Mouse (Mus musculus): Measurements from ENCODE around the gene Gid8. TPM values are rescaled to one million over a fixed set of nuclear protein-coding genes. Genes with fewer than 3 reads are reported as not detected.

Gid8 gene
- polyA plus RNA-seq, 1 experiment from 2014 or later = 54.8 TPM

- Histone ChIP-seq H3K27ac (no peak overlapping the region), H3K27me3 (no peaks in the 10 kb centered on the region), H3K4me1 (peaks cover 2% of the 10 kb centered on the region), H3K9ac (no peak overlapping the region), H3K4me3 (no peak overlapping the region), H3K4me2 (replicated peaks) (no peak overlapping the region), H3K9me3 (replicated peaks) (no peaks in the 10 kb centered on the region), H3K36me3 (no peaks in the 10 kb centered on the region)
- no peak for ATAC-seq (ENCODE audit: low FRiP score)
- WGBS = 77% methylated on average over 7 of the region's 7 CpGs
Measured at GRCm38 (mm10) chr2:180741421-180741820, 31.5 kb downstream of the Gid8 start.

GRCm38 (mm10) chr2:180742820-180743219 is 32.9 kb downstream of the Gid8 start:
- Histone ChIP-seq H3K4me1 (peaks cover 9% of the 10 kb centered on the region), H3K4me3 (no peak overlapping the region), H3K9ac (no peak overlapping the region), H3K36me3 (no peaks in the 10 kb centered on the region), H3K9me3 (replicated peaks) (no peaks in the 10 kb centered on the region), H3K4me2 (replicated peaks) (no peak overlapping the region), H3K27ac (no peak overlapping the region), H3K27me3 (no peaks in the 10 kb centered on the region)
- WGBS = 86% methylated on average over 6 of the region's 6 CpGs
- ATAC-seq (ENCODE audit: low FRiP score) = no peak

GRCm38 (mm10) chr2:180743321-180743720 is 33.4 kb downstream of the Gid8 start:
- ATAC-seq (ENCODE audit: low FRiP score) = no peak
- Histone ChIP-seq H3K27me3 (no peaks in the 10 kb centered on the region), H3K4me2 (replicated peaks) (no peak overlapping the region), H3K4me3 (no peak overlapping the region), H3K4me1 (peaks cover 9% of the 10 kb centered on the region), H3K9me3 (replicated peaks) (no peaks in the 10 kb centered on the region), H3K36me3 (no peaks in the 10 kb centered on the region), H3K9ac (no peak overlapping the region), H3K27ac (no peak overlapping the region)
- 87% methylated on average over 2 of the region's 2 CpGs for WGBS

GRCm38 (mm10) chr2:180745248-180745927 is 35.5 kb downstream of the Gid8 start:
- Histone ChIP-seq H3K36me3 (no peaks in the 10 kb centered on the region), H3K4me2 (replicated peaks) (no peak overlapping the region), H3K9me3 (replicated peaks) (no peaks in the 10 kb centered on the region), H3K9ac (no peak overlapping the region), H3K27me3 (no peaks in the 10 kb centered on the region), H3K4me1 (peaks cover 9% of the 10 kb centered on the region), H3K27ac (no peak overlapping the region), H3K4me3 (no peak overlapping the region)
- ATAC-seq (ENCODE audit: low FRiP score) = peak; percentile 52
- 36% methylated on average over 17 of the region's 17 CpGs for WGBS

GRCm38 (mm10) chr2:180746569-180747192 is 36.8 kb downstream of the Gid8 start:
- 21% methylated on average over 5 of the region's 5 CpGs for WGBS
- Histone ChIP-seq H3K27ac (no peak overlapping the region), H3K4me3 (no peak overlapping the region), H3K36me3 (no peaks in the 10 kb centered on the region), H3K9ac (no peak overlapping the region), H3K4me2 (replicated peaks) (no peak overlapping the region), H3K9me3 (replicated peaks) (no peaks in the 10 kb centered on the region), H3K27me3 (no peaks in the 10 kb centered on the region), H3K4me1 (peaks cover 9% of the 10 kb centered on the region)
- 0 out of 2 replicates have a peak, but pooled peaks have one; percentile 61 for ATAC-seq (ENCODE audit: low FRiP score)

GRCm38 (mm10) chr2:180748904-180749303 is 39.0 kb downstream of the Gid8 start:
- Histone ChIP-seq H3K9ac (no peak overlapping the region), H3K36me3 (no peaks in the 10 kb centered on the region), H3K4me3 (no peak overlapping the region), H3K9me3 (replicated peaks) (no peaks in the 10 kb centered on the region), H3K27ac (no peak overlapping the region), H3K27me3 (peaks cover 6% of the 10 kb centered on the region), H3K4me1 (peaks cover 9% of the 10 kb centered on the region), H3K4me2 (replicated peaks) (no peak overlapping the region)
- WGBS = 58% methylated on average over 5 of the region's 5 CpGs
- no peak for ATAC-seq (ENCODE audit: low FRiP score)

GRCm38 (mm10) chr2:180754976-180755688 is 45.2 kb downstream of the Gid8 start:
- no peak overlapping the region for H3K9ac ChIP-seq
- ATAC-seq (ENCODE audit: low FRiP score) = no peak

GRCm38 (mm10) chr2:180755896-180756295 is 46.0 kb downstream of the Gid8 start:
- Histone ChIP-seq H3K27ac (no peak overlapping the region), H3K36me3 (no peaks in the 10 kb centered on the region), H3K27me3 (peaks cover 6% of the 10 kb centered on the region), H3K4me2 (replicated peaks) (no peak overlapping the region), H3K9me3 (replicated peaks) (no peaks in the 10 kb centered on the region), H3K4me1 (peaks cover 27% of the 10 kb centered on the region), H3K4me3 (no peak overlapping the region), H3K9ac (no peak overlapping the region)
- no peak for ATAC-seq (ENCODE audit: low FRiP score)
- 5% methylated on average over 8 of the region's 8 CpGs for WGBS

More at GRCm38 (mm10) chr2:180754976-180755688, 45.2 kb downstream of the Gid8 start:
- Histone ChIP-seq H3K27me3 (peaks cover 6% of the 10 kb centered on the region), H3K4me2 (replicated peaks) (no peak overlapping the region), H3K27ac (no peak overlapping the region), H3K9me3 (replicated peaks) (no peaks in the 10 kb centered on the region), H3K36me3 (no peaks in the 10 kb centered on the region), H3K4me1 (peaks cover 27% of the 10 kb centered on the region), H3K4me3 (no peak overlapping the region)
- WGBS = 56% methylated on average over 5 of the region's 5 CpGs

GRCm38 (mm10) chr2:180756786-180757185 is 46.9 kb downstream of the Gid8 start:
- no peak for ATAC-seq (ENCODE audit: low FRiP score)
- H3K9ac ChIP-seq = no peak overlapping the region
- no peak overlapping the region for H3K4me3 ChIP-seq
- no peak overlapping the region for H3K4me2 ChIP-seq (replicated peaks)
- 21% methylated on average over 2 of the region's 2 CpGs for WGBS
- peaks cover 27% of the 10 kb centered on the region for H3K4me1 ChIP-seq
- H3K27me3 ChIP-seq = peaks cover 6% of the 10 kb centered on the region
- no peak overlapping the region for H3K27ac ChIP-seq
- no peaks in the 10 kb centered on the region for H3K36me3 ChIP-seq
- H3K9me3 ChIP-seq (replicated peaks) = no peaks in the 10 kb centered on the region

- 31% methylated on average over 15 of the region's 15 CpGs for WGBS
- peak; percentile 86 for ATAC-seq (ENCODE audit: low FRiP score)
- no peak overlapping the region for H3K9ac ChIP-seq
- H3K36me3 ChIP-seq = no peaks in the 10 kb centered on the region
- H3K27ac ChIP-seq = peak overlapping the region; percentile 77
- H3K4me3 ChIP-seq = no peak overlapping the region
- H3K27me3 ChIP-seq = no peaks in the 10 kb centered on the region
- H3K9me3 ChIP-seq (replicated peaks) = no peaks in the 10 kb centered on the region
- H3K4me2 ChIP-seq (replicated peaks) = peak overlapping the region; percentile 11; the same call in 1 of the 2 replicates
- peaks cover 27% of the 10 kb centered on the region for H3K4me1 ChIP-seq
Measured at GRCm38 (mm10) chr2:180758513-180759263, 48.8 kb downstream of the Gid8 start.

GRCm38 (mm10) chr2:180764986-180765385 is 55.1 kb downstream of the Gid8 start:
- Histone ChIP-seq H3K4me3 (no peak overlapping the region), H3K27ac (peak overlapping the region; percentile 23; the same call in 1 of the 2 replicates), H3K4me1 (peaks cover 15% of the 10 kb centered on the region), H3K4me2 (replicated peaks) (no peak overlapping the region), H3K36me3 (no peaks in the 10 kb centered on the region), H3K9ac (no peak overlapping the region), H3K27me3 (peaks cover 9% of the 10 kb centered on the region; the same call in 1 of the 2 replicates), H3K9me3 (replicated peaks) (no peaks in the 10 kb centered on the region)
- WGBS = 56% methylated on average over 11 of the region's 11 CpGs
- peak; percentile 59 for ATAC-seq (ENCODE audit: low FRiP score)

GRCm38 (mm10) chr2:180765713-180766112 is 55.8 kb downstream of the Gid8 start:
- 63% methylated on average over 7 of the region's 7 CpGs for WGBS
- H3K4me2 ChIP-seq (replicated peaks) = no peak overlapping the region
- no peak overlapping the region for H3K9ac ChIP-seq
- H3K9me3 ChIP-seq (replicated peaks) = no peaks in the 10 kb centered on the region
- H3K36me3 ChIP-seq = no peaks in the 10 kb centered on the region
- peak overlapping the region; percentile 23; the same call in 1 of the 2 replicates for H3K27ac ChIP-seq
- ATAC-seq (ENCODE audit: low FRiP score) = no peak
- peaks cover 13% of the 10 kb centered on the region; the same call in 1 of the 2 replicates for H3K27me3 ChIP-seq
- peaks cover 15% of the 10 kb centered on the region for H3K4me1 ChIP-seq
- no peak overlapping the region for H3K4me3 ChIP-seq
